Mouse (Mus musculus) cerebellum, postnatal 10 days (tissue): ENCODE data around the gene Lpcat1.
A peak's percentile ranks its signal among the peaks of the same experiment; 100 is the strongest.

ENCODE experiments used
- DNase-seq, 2 experiments: peaks; one replicate each; pipeline ENCODE4 v3.0.0; 2021; ENCODE audit warnings: mixed read lengths in 2 of 2

Gene Lpcat1

DNA sequence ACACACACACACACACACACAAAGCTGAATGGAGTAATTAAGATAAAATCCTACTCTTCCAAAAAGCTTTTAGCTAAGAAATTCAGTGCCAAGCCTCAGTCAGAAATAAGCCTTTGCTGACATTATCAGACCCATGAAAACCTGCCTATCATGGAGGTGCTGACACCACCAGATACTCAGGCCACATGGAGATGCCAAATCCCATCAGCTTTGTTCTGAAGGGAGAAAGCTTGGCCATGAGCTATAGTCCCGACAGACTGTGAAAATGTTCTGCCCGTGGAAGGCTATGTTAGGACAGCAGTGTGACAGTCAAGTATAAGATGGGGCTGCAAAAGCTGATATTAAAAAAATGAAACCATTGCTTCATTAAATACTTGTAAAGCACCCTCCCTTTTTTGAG lies 19.5 kb upstream of the Lpcat1 start:
- no peak for DNase-seq

DNA sequence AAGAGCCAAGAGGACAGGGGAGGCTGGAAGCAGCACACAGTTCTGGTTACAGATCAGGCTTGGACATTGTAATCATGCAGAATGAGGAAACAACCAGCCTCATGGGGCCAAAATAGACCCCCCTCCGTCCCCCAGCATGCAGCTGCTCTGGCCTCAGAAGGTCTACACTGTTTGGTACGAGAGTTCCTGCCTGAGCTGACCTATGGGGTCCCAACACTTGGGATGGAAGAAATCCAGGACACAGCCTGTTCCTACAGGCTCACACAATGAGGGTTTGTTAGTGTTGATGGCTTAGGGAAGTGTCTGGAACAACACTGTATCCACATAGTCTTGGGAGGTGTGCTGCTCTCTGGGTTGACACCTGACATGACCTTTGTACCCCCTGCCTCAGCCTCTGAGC lies 18.8 kb upstream of the Lpcat1 start:
- DNase-seq: no peak

DNA sequence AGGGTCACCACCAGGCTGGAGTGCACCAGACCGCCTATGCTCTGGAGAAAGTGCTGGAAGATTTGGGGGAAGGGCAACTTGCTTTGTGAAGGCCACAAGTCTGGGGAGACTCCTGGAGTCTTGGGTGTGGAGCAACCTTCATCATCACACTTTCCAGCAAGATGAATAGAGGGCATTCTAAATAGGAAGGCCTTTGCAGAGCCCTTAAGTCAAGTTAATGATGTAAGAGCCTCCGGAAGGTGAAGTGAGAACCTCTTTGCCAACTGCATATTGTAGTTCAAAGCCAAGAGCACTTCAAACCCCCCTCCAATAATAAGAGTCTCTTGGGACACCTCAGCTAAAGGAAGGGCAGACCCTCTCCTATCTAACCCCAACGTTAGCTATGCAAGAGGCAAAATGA lies 18.3 kb upstream of the Lpcat1 start:
- DNase-seq: no peak

DNA sequence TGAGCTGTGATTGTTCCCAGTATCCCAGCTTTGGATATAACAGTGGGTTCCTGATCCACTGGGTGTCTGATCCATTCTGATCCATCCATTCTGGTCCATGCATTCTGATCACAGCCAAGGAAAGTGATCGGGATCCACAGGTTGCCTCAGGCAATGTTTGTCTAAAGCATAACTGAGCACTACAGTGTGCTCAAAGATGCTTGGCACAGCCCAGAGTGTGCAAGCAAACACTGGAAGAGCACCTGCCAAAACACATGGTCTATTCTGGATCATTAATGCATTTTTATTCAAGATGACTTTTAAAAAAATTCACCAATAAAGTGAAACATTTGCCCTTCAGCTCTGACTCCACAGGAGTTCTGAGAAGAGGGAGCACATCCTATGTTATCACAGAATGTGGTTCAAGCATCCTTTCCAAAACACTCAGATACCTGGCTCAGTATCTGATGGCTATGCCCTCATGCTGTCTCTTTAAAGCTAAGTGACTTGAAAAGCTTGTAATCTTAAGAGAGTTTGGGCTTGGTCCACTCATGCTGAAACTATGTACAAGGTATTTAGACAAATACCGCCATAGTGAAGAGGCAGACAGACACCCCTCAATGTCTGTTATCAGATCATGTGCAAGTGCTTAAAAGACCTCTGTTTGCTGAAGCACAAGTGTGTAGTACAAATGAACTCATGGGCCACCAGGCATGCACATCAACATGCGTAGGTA lies 13.3 kb upstream of the Lpcat1 start:
- DNase-seq: no peak

DNA sequence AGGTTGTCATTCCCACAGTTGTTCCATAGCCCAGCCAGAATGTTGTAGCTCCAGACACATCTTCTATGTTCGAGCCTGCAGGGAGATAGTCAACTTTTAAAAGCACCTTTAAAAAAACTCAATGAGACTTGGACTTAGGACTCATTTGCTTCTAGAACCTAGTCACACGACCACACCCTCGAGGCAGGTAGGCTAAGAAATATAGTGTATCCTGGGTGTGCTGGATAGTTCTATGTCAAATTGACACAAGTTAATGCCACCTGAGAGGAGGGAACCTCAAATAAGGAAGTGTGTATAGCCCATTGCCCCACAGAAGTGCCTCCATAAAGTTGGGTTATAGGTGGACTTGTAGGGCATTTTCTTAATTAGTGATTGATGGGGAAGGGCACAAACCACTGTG lies 11.7 kb upstream of the Lpcat1 start:
- no peak for DNase-seq

DNA sequence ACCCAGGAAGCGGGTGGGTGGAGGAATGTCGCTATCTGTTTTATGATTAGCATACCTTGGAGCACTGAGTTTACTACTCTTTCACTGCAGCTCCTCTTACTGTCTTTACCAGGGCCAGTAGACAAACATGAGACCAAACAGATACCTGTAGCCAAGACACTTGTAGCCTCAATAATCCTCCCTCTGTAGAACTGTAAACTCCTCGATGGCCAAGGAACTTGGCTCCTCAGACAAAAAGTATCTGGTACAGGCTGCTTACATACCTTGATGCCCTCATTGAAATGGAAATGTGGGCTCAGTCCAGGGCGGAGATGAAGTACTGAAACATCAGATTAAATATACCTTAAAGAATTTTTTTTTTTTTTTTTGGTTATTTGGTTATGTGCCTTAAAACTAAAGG lies 9.7 kb upstream of the Lpcat1 start:
- DNase-seq: no peak

DNA sequence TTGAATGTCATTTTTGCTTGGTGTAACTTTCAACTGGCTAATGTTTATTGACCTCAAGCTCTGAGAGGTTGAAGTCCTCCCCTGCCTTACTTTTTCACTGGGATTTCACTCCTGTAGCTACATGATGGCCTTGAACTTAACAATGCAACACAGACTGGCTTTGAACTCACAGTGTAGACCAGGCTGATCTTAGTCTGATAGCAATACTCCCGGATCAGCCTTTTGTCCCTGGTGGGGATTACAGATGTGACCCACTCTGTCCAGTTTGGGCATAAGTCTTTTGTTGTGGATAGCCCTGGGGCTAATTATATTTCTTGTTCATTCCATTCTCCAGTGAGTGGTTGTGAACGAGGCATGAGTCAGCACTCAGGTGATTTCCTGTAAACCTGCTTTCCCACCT lies 9.3 kb upstream of the Lpcat1 start:
- DNase-seq: no peak

DNA sequence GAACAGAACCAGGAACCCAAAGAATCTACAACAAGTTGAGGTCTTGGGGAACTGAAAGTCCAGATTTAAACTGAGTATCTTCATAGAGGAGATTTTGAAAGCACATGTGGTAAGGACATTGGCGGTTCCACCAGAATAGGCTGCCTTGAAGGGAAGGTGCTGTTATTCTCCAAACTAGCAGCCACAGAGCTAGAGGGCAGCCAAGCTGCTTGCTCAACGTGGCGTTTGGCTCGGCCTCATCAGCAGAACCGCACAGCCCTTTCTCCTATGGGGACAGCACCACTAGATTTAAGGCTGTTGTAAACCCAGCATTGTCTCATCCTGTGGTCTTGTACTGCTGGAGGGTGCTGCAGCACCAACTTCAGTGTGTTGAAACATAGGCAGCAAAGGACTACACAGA lies 8.3 kb upstream of the Lpcat1 start:
- no peak for DNase-seq

DNA sequence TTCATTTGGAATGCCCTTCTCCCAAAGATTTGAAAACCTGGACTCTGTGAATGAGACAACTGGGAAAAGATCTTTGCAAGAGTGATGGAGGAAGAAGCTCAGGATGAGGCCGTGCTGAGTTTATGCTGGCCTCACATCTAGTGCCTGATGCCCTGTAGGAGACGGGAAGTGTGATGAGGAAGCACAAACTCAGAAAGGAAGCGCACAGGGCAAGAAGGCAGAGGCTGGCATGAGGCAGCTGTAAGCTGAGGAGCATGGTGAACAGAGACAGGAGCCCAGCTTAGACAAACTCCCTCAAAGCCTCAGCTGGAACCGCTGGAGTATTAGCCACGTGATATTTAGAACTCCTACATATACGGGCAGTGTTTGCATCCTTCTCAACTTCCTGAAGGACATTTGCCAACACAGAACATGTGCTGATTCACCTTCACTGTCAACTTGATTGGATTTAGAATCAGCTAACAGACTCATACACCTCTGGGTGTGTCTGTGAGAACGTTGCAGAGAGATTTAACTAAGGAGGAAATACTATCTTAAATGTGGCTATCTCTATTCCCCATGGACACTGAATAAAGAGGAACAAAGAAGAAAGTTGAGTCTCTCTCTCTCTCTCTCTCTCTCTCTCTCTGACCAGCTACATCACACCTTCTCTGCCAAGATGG lies 7.7 kb upstream of the Lpcat1 start:
- no peak for DNase-seq

DNA sequence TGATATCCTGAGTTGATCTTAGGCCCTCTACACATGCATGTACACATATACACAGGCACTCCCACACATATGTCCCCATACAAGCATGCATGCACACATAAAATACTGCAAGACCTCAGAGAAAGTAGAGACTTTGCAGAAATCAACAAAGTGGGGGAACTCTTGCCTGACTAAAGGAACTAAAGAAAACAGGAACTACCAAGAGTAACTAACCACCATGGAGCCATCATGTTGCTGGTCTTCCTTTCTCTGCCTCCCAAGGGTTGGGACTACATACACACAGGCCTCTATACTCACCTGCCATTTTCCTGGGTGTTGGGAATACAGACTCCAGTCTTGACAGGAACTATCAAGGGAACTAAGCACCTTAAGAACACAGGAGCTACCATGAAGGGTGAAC lies 5.4 kb upstream of the Lpcat1 start:
- DNase-seq: no peak

DNA sequence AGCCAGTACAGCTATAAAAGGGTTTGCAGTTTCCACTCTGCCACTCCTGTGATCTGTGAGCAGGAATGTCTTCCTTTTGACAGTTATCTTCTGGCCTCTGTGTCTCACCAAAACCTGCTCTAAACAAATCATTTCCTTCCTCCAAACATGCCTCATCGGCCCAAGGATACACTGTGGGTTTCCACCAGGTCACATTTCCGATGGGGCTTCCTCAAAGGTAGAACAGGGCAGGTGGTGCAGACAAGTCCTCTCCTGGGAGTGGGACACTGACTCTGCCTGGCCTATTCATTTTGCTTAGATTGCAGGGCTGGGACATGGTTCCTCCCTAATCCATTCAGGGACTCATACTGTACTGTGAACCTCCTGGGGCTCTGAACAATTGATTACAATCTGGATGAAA lies 1.8 kb upstream of the Lpcat1 start:
- DNase-seq: no peak

DNA sequence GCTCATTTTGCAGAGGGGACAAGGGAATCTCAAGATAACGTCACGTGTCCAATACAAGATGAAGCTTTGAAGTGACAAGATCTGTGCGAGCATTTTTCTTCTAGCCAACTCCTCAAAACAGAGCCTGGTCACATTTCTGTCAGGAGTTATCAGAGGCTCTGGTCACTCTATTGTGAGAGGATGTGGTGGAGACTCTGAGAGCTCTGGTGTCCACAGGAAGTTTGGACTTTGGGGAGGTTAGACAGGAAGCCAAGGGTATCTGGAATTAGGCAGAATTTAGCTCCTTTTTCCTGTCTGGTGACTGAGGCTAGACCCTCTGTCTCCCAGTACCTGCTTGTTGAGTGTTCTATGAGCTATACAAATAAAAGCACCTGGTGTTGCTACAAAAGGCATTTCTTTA lies 586 bp upstream of the Lpcat1 start:
- DNase-seq: no peak

DNA sequence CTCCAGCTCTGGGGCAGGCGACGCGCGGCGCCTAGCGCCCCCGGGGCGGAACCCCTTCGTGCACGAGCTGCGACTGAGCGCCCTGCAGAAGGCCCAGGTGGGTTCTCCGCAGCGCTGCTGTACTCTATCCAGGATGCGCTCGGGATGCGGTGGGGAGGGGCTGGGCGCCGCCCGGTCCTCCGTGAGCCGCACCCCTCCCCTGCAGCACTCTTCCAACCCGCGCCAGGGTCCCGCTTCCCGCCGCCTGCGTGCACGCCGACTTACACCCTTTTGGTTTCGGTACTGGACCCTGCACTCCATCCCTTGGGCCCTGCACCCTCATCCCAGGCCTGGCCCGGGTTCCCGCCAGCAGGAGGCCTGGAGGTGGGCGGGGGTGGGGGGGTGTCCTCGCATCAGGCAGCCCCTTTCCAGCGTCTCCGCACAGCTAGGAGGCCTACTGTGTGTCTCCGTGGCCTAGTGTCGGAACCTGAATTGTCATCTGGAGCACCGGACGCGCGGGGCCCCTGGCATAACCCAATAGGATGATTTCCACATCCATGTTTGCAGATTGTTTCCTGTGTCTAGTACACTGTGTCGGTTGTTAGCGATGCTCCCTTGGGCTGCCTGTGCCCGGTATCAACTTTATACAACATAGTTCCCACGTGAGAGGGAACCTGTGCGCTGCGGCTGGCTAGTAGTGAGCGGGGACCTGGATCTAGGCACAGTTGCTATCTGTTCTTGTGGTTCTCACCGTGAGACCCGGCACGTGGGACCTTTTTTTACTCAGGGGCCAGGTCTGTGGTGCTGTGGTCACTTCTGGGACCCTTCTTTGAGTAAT lies 632 bp downstream of the Lpcat1 start:
- peak in 1 of 2 experiments; percentile 71 for DNase-seq

DNA sequence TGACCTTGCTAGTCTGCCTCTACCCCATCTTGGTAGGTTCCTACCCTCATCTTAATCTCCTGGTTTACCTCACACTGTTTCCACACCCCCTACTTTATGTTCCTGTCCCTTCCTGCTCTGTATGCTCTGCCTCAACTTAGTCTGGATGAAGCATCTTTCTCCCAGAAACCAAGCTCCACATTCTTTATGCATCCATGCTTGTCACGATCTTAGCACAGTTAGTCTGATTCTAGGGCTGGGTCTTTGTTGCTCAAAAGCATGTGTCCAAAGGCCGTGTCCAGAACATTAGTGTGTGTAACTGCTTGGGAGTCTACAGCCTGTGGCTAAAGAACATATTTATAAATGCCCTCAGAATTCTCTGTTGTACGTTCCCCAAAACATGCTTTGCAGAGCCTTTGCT lies 1.8 kb downstream of the Lpcat1 start:
- DNase-seq: no peak

DNA sequence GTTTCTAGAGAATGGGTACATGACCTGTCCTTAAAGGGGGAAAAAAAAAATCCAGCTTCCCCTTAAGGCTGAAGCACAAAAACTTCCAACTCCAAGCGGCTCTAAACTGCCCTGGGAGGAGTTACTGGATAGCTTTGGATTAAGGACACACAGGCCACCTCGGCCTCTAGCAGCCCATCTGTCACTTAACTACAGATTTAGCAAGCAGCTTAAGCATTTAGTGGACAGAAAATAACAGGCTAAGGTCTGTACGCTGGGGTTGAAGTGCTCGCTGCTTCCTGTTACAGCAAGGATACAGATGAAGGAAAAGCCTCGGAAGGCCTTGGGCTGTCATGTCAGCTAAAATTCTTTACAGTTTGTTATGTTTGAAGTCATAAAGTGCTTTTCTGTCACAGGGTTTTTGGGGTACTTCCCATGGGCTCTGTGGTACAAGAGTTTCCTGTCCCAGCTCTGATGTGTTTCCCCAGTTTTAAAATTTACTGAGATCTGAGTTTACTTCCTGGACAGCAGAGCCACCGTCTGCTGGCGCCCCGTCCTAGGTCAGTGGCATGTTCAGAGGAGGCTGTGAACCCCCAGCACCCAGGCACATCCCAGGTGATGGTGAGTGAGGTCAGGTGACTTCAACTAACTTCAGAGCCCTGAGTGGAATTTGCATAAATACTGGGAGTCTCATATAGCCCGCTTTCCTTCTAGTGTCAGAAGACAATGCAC lies 2.4 kb downstream of the Lpcat1 start:
- DNase-seq: no peak

DNA sequence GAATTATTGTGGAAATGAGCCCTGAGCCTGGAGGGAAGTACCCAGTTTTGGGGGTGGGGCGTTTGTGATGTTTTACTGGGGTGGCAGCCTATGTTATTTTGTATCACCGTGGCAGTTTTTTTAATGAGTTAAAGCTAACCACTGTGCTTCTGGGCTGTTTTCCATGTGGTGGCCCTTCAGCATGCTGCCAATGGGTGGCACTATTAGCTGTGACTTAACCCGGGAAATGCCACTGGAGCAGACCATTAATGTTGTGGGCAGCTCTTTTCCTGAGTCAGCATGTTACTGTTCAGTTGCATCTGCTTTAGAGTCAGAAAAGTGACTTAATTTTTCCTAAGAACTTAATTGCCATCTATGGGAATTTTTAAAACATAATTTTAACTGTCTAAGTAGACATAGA lies 5.5 kb downstream of the Lpcat1 start:
- peak; percentile 42 to 53 for DNase-seq

DNA sequence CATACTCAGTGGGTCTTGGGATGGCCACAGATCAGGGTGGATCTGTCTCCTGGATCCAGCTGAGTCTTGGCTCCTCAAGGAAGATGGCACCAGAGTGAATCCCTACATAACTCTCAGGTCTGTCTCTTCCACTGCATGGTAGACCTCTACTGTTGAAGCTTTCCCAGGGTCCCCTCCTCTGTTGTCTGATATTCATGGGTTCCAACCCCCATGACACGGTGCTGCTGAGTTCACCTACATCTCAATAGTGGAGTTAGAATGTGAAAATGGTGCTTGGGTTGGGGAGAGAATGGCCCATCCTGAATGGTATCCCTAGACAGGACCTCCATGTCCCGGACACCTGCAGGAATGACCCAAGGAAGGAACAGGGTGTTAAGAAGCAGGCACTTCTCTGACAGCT lies 6.7 kb downstream of the Lpcat1 start:
- DNase-seq: no peak

DNA sequence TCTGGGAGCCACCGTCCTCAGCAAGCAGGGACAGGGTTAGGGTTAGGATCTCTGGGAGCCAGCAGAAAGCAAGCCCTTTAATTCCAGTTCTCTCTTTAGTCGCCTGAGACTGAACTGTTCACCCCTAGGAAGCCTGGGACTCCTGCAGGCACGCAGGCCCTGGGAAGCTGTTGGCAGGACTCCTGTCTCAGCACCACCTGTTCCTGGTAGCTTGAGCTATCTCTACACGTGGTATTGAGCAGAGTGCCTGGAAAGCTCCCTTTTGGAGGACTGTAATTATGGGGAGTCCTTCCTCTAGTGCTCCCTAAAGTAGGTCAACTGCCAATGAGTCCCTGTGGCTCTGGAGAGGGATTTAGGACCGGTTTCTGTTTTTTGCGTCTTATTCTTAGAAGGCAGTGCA lies 7.2 kb downstream of the Lpcat1 start:
- DNase-seq: peak in 1 of 2 experiments; percentile 49

DNA sequence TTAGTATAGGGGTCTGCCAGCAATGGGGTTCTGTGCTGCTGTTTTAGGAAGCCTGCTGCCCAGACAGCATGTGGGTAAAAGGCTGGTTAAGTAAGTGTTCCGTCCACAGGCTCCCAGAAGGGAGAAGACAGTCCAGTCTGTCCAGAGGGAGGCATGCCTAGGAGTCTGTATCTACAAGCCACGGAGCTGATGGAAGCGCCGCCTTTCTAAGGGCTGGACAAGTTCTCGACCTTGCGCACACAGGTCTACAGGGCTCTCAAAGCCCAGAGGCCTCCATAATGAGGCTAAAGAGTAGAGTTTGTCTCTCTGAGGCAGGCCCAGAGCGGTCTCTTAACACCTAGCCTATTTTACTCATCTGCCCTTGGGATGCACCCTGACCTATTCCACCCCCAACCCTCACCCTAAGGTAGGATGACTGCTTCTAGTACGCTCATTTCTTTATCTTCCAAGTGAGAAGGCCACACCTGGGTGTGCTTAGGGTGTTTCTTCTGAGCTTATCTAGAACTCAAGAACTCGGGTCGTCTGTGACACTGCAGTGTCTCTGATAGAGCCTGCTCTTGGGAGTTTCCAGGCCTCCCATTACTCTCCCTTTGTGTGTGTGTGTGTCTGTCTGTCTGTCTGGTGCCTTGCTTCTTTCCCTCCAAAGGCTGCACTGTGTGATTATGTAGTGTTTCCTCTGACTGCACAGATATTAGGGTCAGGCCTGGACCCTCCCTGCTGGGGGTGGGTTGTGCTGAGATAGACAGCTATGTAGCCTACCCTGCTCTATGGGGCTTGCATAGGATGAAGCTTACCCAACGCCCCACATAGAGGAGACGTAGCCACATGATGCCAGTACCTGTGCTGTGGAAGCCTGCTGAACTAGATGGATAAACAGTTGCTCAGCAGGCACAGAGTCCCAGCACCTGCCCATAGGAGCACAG lies 8.3 kb downstream of the Lpcat1 start:
- no peak for DNase-seq

DNA sequence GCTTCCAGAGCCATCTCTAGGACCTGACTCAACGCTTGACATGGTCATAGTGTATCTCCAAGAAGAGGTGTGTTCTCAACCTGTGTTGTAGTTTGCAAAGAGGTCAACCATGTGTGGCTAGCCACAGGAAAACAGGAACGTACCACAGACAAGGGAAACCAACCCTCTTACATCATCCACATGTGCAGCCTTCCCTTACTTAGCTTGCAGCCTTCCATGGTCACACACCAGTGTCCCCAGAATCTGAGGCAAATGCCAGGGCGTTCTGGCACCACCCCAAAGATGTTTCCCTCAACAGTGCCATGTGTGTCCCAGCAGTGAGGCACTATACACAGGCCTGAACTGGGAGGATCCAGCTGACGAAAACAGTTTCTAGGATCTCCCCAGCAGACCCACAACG lies 9.3 kb downstream of the Lpcat1 start:
- DNase-seq: peak in 1 of 2 experiments; percentile 54

DNA sequence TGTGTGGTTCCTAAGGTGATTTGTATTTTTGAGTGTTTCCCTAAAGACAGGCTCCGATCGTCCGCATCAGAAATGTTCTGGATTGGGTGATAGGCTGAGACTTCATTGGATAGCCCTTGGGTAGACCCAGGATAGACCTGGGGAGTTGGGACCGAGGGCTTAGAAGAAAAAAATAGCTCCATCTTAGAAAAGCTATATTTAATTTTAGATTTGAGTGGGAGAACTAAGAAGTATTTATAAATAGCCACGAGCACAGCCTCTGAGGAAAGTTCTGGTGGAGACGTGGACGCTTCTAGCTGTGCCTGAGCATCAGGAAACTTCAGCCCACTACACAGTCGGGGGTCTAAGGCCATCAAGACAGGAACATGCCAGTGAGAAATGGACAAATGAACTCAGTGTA lies 9.8 kb downstream of the Lpcat1 start:
- DNase-seq: no peak

DNA sequence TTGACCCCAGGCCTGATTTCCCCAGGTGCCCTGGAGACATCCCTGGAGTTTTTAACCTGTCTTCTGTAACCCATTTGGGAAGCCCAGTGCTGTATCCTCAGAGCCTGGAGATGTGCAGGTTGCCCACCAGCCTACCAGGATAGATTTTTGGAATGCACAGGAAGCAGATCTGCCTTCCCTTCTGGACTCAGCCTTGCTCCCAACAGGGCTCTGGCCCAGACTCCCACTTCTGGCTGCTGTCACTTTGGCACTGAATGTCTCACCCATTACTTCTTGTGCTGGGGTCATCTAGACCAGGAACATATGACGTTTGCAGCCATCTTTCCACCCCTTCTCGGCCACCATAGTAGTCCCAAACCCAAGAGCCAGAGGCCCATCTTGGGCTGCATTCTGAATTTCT lies 10.8 kb downstream of the Lpcat1 start:
- DNase-seq: peak; percentile 84 to 87
